Mouse (Mus musculus): ENCODE results near the gene Capn7.

GRCm38 (mm10) chr14:31405652-31406051 lies 69.2 kb downstream of the Capn7 start:
- TF ChIP-seq POLR2A (IDR thresholded peaks at IDR 0.05; ENCODE audit: insufficient read depth, low read length), result no peak
- TF ChIP-seq CTCF (IDR thresholded peaks at IDR 0.05; ENCODE audit: low read depth, low read length), result no peak
